Mouse (Mus musculus): Measurements from ENCODE around the gene Gm12216. TPM values are rescaled to one million over a fixed set of nuclear protein-coding genes. Genes with fewer than 3 reads are reported as not detected.
"Not testable (repeated sequence)": the region's sequence is repeated elsewhere in the genome, so short reads cannot be mapped to it uniquely, and the experiment has no call there.

The Gm12216 gene
- total RNA-seq, 2 experiments from 2014 or later = 0.85 to 1.5 TPM

- intact Hi-C loops (cut with DNase I) = loop anchor here (5.0 kb wide), 1 partner anchor 84 kb away; no protein-coding TSS in a partner anchor
These were observed 96.1 kb downstream of the Gm12216 start for GRCm38 (mm10) chr11:53762827-53763495.

GRCm38 (mm10) chr11:53762426-53762825, 96.6 kb downstream of the Gm12216 start:
- DNase-seq (ENCODE audit: extremely low spot score in 1 of 2, low spot score in 2 of 2) = no peak
- intact Hi-C loops (cut with DNase I) = loop anchor here (5.0 kb wide), 1 partner anchor 85 kb away; no protein-coding TSS in a partner anchor

More at GRCm38 (mm10) chr11:53762827-53763495, 96.1 kb downstream of the Gm12216 start:
- DNase-seq (ENCODE audit: extremely low spot score in 1 of 2, low spot score in 2 of 2) = peak in 1 of 2 experiments; percentile 89

- intact Hi-C loops (cut with DNase I) = loop anchor here (5.0 kb wide), 1 partner anchor 85 kb away; no protein-coding TSS in a partner anchor
- peak; percentile 36 to 82 for DNase-seq (ENCODE audit: extremely low spot score in 1 of 2, low spot score in 2 of 2)
These were observed 97.2 kb downstream of the Gm12216 start for GRCm38 (mm10) chr11:53761822-53762221.

GRCm38 (mm10) chr11:53761284-53761683, 97.8 kb downstream of the Gm12216 start:
- intact Hi-C loops (cut with DNase I) = loop anchor here (5.0 kb wide), 1 partner anchor 86 kb away; no protein-coding TSS in a partner anchor
- DNase-seq (ENCODE audit: extremely low spot score in 1 of 2, low spot score in 2 of 2) = no peak

GRCm38 (mm10) chr11:53759545-53760406, 99.3 kb downstream of the Gm12216 start:
- intact Hi-C loops (cut with DNase I) = loop anchor here (5.0 kb wide), 1 partner anchor 88 kb away; no protein-coding TSS in a partner anchor

GRCm38 (mm10) chr11:53758791-53759351, 100.2 kb downstream of the Gm12216 start:
- no peak for DNase-seq (ENCODE audit: extremely low spot score in 1 of 2, low spot score in 2 of 2)
- intact Hi-C loops (cut with DNase I) = no loop called here

More at GRCm38 (mm10) chr11:53759545-53760406, 99.3 kb downstream of the Gm12216 start:
- no peak for DNase-seq (ENCODE audit: extremely low spot score in 1 of 2, low spot score in 2 of 2)

- intact Hi-C loops (cut with DNase I) = not testable (repeated sequence)
These were observed 101.0 kb downstream of the Gm12216 start for GRCm38 (mm10) chr11:53758033-53758432.

GRCm38 (mm10) chr11:53757612-53758011, 101.4 kb downstream of the Gm12216 start:
- intact Hi-C loops (cut with DNase I) = no loop called here

More at GRCm38 (mm10) chr11:53758033-53758432, 101.0 kb downstream of the Gm12216 start:
- not testable (repeated sequence) for DNase-seq (ENCODE audit: extremely low spot score in 1 of 2, low spot score in 2 of 2)

GRCm38 (mm10) chr11:53755011-53755595, 104.0 kb downstream of the Gm12216 start:
- intact Hi-C loops (cut with DNase I) = no loop called here
- no peak for DNase-seq (ENCODE audit: extremely low spot score in 1 of 2, low spot score in 2 of 2)

More at GRCm38 (mm10) chr11:53757612-53758011, 101.4 kb downstream of the Gm12216 start:
- no peak for DNase-seq (ENCODE audit: extremely low spot score in 1 of 2, low spot score in 2 of 2)

- DNase-seq (ENCODE audit: extremely low spot score in 1 of 2, low spot score in 2 of 2) = no peak
- intact Hi-C loops (cut with DNase I) = no loop called here
These were observed 109.2 kb downstream of the Gm12216 start for GRCm38 (mm10) chr11:53749716-53750352.

- DNase-seq (ENCODE audit: extremely low spot score in 1 of 2, low spot score in 2 of 2) = no peak
- intact Hi-C loops (cut with DNase I) = no loop called here
These were observed 109.8 kb downstream of the Gm12216 start for GRCm38 (mm10) chr11:53749306-53749705.

GRCm38 (mm10) chr11:53748614-53749013, 110.4 kb downstream of the Gm12216 start:
- DNase-seq (ENCODE audit: extremely low spot score in 1 of 2, low spot score in 2 of 2) = no peak
- intact Hi-C loops (cut with DNase I) = no loop called here

- intact Hi-C loops (cut with DNase I) = no loop called here
- DNase-seq (ENCODE audit: extremely low spot score in 1 of 2, low spot score in 2 of 2) = no peak
These were observed 111.1 kb downstream of the Gm12216 start for GRCm38 (mm10) chr11:53747985-53748384.

GRCm38 (mm10) chr11:53745260-53745659, 113.8 kb downstream of the Gm12216 start:
- DNase-seq (ENCODE audit: extremely low spot score in 1 of 2, low spot score in 2 of 2) = no peak
- intact Hi-C loops (cut with DNase I) = no loop called here

GRCm38 (mm10) chr11:53742353-53742752, 116.7 kb downstream of the Gm12216 start:
- intact Hi-C loops (cut with DNase I) = no loop called here
- DNase-seq (ENCODE audit: extremely low spot score in 1 of 2, low spot score in 2 of 2) = peak in 1 of 2 experiments; percentile 41

- peak; percentile 16 to 53 for DNase-seq (ENCODE audit: extremely low spot score in 1 of 2, low spot score in 2 of 2)
- intact Hi-C loops (cut with DNase I) = loop anchor here (5.0 kb wide), 2 partner anchors 115 to 265 kb away; partner anchors contain the start of gene Gm9837
These were observed 121.5 kb downstream of the Gm12216 start for GRCm38 (mm10) chr11:53737573-53737946.

GRCm38 (mm10) chr11:53736771-53737572, 122.1 kb downstream of the Gm12216 start:
- peak; percentile 56 to 79 for DNase-seq (ENCODE audit: extremely low spot score in 1 of 2, low spot score in 2 of 2)
- intact Hi-C loops (cut with DNase I) = loop anchor here (5.0 kb wide), 2 partner anchors 115 to 265 kb away; partner anchors contain the start of gene Gm9837
